In the genomic region with DNA sequence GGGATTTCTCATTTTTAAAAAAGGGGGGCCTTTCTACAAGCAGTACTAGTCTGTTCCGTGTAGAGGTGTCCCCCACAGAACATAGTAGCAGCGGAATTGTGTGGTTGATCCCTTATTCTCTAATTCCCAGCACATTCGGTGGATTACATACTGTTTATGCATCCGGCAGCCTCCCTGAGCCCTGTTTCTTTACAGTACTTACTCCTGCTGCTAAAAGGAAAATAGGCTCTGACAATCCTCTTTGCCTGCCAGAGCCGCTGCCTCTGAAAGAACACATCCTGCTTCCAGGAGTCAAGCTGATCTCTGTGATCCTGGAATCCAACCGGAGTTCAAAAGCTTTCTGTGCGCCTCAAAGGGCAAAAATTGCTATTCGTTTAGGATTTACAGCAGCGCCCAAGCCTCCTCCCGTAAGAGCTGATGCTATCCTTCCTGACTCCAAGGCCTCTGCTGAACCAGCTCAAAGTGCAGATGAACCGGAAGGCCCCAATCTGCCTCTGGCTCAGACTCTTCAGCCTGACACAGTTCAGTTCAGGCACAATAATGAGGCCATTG, we compare ENCODE assay signal across 9 mouse cellular contexts.
DNase-seq lines count a peak whose midpoint lies in the region; ATAC-seq lines count a peak whose summit lies in the region.
"Had no signal": no experiment of that assay in that cellular context is flagged by ENCODE, and none has a peak within 500 bp of the region (broad histone marks: within the 10 kb centered on the region; RNA-seq: fewer than 3 reads in every experiment).

No protein-coding gene starts in this region.

- H3K9me3 ChIP-seq in forebrain, embryonic 10.5 days: no peaks in the 10 kb centered on the region
- no peaks in the 10 kb centered on the region for H3K9me3 ChIP-seq in stomach, embryonic 15.5 days
- H3K9me3 ChIP-seq: G1E had no signal

- H3K4me1 ChIP-seq in forebrain, embryonic 10.5 days: peaks cover 25% of the 10 kb centered on the region
- H3K4me1 ChIP-seq in stomach, embryonic 15.5 days: no peaks in the 10 kb centered on the region

- no peak for ATAC-seq in stomach, embryonic 15.5 days (ENCODE audit: insufficient read depth, low FRiP score, low read depth)

- H3K9ac ChIP-seq in stomach, embryonic 15.5 days: no peak overlapping the region

- no peak overlapping the region for H3K4me2 ChIP-seq in stomach, embryonic 15.5 days

- no peaks in the 10 kb centered on the region for H3K36me3 ChIP-seq in forebrain, embryonic 10.5 days (replicated peaks)
- no peaks in the 10 kb centered on the region for H3K36me3 ChIP-seq in stomach, embryonic 15.5 days
- H3K36me3 ChIP-seq: G1E had no signal

- no peaks in the 10 kb centered on the region for H3K27me3 ChIP-seq in forebrain, embryonic 10.5 days (ENCODE audit: poor library complexity, severe bottlenecking)
- H3K27me3 ChIP-seq in stomach, embryonic 15.5 days (replicated peaks): no peaks in the 10 kb centered on the region

- peak overlapping the region; percentile 24 for H3K4me3 ChIP-seq in forebrain, embryonic 10.5 days
- H3K4me3 ChIP-seq in stomach, embryonic 15.5 days (replicated peaks): no peak overlapping the region

- H3K27ac ChIP-seq in forebrain, embryonic 10.5 days: peak overlapping the region; percentile 70
- peak overlapping the region; percentile 16; the same call in 1 of the 2 replicates for H3K27ac ChIP-seq in stomach, embryonic 15.5 days

- peak; percentile 4 for DNase-seq in ovary, postnatal 36 days (ENCODE audit: low spot score)
- no peak for DNase-seq in ovary, adult 18-20 months (ENCODE audit: low spot score)
- peak; percentile 48 for DNase-seq in forebrain, embryonic 10.5 days (ENCODE audit: extremely low spot score, low spot score)
- peak; percentile 64 for DNase-seq in kidney, postnatal 10 days
- DNase-seq in mesoderm, embryonic 11.5 days (ENCODE audit: low read depth, low spot score): peak; percentile 33
- no peak for DNase-seq in spleen, postnatal 14 days (ENCODE audit: low spot score in 2 of 2)
- DNase-seq in thymus, postnatal 10 days (ENCODE audit: low spot score in 2 of 2): no peak

- 7% methylated on average over 11 of the region's 11 CpGs for WGBS in forebrain, embryonic 10.5 days
- 31% methylated on average over 11 of the region's 11 CpGs for WGBS in stomach, embryonic 15.5 days

Comparison
In these comparisons a context has a peak if more than half of its experiments do, and no peak if none do; other contexts are left out.
1. DNase-seq: peak in ovary, postnatal 36 days (single experiment), forebrain, embryonic 10.5 days (single experiment), kidney, postnatal 10 days (single experiment) and mesoderm, embryonic 11.5 days (single experiment); none in ovary, adult 18-20 months (single experiment), spleen, postnatal 14 days (0 of 2) and thymus, postnatal 10 days (0 of 2).